Mouse (Mus musculus): Measurements from ENCODE around the gene Tigd4.
"Not testable (repeated sequence)": the region's sequence is repeated elsewhere in the genome, so short reads cannot be mapped to it uniquely, and the experiment has no call there.

Gene Tigd4

DNA sequence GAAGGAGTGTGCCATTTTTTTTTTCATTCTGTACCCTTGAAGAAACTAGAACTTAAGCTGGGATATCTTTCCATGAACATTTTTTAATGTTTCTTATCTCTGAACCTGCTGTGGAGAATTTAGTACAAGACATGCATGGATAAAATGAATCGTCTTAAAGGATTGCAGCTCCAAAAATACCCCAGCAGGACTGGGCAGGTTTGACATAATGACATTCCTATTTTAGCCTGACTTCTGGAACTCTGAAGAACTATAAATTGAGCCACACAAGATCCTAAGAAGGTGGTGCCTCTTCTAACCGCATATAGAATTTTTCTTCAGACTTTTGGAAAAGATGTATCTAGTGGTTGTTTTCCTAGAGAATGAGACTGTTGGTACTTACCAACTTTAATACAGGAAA lies at the start of gene Tigd4:
Gene Tigd4, plus strand, starts transcription at position 301 of the 400 bp plus-strand sequence.
- no peak for DNase-seq (ENCODE audit: low spot score in 2 of 2)

DNA sequence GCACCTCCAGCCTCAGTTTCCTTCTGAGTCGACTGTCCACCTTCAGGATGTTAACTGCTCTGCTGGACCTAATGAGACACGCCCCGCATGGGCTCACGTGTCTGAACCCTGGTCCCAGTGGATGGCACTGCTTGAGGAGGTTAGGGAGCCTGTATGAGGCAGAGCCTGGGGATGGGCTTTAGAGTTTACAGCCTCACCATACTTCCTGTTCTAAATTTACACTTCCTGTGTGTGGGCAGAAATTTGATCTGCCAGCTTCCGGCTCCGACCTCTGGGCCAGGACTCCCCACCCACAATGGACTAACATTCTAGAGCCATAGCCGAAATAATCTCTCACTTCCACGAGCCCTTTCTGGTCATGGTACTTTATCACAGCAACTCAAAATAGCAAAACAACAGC lies 46.2 kb upstream of the Tigd4 start:
- no peak for DNase-seq (ENCODE audit: low spot score in 2 of 2)

DNA sequence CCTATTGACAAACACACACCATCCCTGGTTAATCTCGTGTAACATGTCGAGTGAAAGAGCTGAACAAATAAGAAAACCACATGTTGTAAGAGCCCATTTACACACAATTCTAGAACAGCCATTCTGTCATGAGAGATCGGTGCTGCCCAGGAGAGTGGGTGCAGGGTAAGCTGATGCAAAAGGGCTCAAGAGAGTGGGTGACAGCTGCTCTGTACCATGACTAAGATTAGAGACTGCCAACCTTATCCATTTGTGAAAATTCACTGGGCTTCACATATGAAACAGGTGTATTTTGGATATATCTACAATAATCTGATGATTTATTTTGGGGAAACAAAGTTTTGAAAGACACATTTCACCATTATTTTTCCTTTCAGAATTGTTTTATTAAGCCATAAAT lies 37.6 kb upstream of the Tigd4 start:
- no peak for DNase-seq (ENCODE audit: low spot score in 2 of 2)

DNA sequence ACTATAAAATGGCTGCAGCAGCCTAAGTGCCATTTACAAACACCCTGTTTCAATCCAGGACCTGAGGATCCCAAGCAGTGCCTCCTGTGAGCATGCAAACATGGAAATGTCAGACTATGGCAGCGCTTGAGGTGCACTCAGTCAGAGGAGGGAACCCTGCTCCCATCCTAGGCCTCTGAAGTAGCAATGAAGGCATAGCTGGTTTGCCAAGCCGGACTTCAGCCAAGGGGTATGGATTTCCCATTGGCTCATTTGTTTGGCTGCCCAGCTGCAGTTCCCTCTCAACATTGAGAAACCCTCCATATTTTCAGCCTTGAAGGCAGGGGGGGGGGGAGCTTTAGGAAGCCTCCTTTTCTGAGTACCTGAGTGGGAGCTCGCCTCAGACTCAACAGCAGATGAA lies 35.1 kb upstream of the Tigd4 start:
- no peak for DNase-seq (ENCODE audit: low spot score in 2 of 2)

DNA sequence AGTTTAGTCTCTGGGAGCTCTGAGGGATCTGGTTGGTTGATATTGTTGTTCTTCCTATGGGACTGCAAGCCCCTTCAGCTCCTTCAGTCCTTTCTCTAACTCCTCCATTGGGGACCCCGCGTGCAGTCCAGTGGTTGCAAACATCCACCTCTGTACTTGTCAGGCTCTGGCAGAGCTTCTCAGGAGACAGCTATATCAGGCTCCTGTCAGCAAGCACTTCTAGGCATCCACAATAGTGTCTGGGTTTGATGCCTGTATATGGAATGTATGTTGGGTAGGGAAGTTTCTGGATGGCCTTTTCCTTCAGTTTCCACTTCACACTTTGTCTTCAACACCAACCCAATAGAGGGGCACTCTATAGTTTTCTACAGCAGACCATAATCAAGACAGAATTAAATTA lies 30.5 kb upstream of the Tigd4 start:
- not testable (repeated sequence) for DNase-seq (ENCODE audit: low spot score in 2 of 2)

DNA sequence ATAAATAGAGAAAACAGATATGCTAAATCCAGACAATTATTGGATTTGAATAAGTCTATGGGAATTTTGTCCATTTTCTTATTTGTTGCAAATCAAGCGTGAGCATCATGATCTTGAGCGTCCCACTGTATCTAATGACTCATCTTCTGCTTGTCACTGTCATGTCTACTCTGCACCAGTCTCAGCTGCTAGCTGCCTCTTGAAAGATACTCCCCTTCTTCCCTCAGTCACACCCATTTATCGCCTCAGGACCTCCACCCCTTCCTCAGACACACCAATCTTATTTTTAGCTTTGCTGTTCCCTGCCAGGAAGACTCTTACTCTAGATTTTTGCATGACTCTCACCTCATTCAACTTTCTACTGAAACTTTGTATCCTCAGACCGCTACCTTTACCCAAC lies 30.0 kb upstream of the Tigd4 start:
- no peak for DNase-seq (ENCODE audit: low spot score in 2 of 2)

DNA sequence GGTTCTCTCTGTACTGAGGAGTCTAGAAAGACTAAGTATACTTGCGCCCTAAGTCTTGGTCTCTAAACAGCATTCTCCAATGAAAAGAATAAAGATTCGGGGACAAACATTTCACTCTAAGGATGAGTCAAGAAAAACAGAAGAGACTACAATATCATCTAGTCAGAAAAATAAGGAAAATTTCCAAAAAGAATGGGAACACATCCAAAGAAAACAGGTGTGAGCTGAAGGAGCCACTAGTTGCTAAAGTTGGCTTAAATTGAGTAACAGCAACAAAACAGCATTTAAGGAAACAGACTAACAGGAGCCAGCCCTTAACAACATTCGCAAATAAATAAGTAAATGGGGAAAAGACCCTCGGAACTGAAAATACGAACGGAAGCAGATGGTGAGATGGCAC lies 24.8 kb upstream of the Tigd4 start:
- no peak for DNase-seq (ENCODE audit: low spot score in 2 of 2)

DNA sequence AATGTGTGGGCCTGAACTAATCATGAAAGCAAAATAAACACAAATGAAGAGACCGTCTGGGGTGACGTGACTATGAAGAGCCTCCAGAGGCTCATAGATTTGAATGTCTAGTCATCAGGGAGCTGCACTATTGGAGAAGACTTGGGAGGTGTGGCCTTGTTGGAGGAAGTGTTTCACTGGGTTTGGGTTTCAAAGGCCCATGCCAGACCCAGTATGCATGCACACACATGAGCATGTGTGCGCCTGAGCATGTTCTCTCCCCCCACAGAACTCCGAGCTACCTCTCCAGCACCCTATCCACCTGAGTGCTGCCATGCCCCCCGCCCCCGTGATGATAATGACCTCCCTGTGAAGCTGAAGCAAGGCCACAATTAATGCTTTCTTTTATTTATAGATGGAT lies 23.8 kb upstream of the Tigd4 start:
- no peak for DNase-seq (ENCODE audit: low spot score in 2 of 2)

DNA sequence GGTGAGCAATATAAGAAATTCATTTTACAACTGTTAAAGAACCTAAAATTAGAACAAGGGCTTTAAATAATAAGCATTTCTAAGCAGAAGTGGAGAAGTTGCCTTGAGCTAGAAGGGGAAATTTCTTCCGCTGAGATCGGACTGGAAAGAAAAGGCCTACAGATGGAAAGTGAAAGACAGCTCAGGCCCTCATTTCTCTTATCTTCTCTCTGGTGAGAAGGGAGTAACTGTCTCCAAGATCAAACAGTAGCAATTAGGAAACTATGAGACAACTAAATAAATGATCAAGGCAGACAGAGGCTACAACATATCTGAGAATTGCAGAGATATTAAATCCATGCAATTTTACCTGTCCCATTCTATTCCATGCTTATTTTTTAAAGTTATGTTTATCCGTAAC lies 22.9 kb upstream of the Tigd4 start:
- DNase-seq (ENCODE audit: low spot score in 2 of 2): no peak

DNA sequence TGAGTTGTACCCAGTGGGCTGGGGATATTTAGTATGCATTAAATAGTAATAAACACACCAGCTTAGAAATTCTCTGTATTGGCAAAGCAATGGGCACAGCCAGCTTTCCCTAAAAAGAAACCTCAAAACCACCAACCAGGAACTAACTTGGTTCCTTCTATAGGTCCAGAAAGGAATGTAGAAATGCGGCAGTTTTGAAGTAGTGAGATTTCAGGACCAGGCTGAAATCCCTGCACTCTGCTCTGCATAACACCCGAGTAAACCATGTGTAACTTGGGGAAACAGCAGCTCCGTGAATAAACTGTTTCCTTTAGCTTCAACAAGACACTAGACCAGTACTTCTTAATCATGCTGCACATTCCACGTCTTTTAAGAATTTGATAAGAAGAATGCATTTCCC lies 12.7 kb upstream of the Tigd4 start:
- no peak for DNase-seq (ENCODE audit: low spot score in 2 of 2)

DNA sequence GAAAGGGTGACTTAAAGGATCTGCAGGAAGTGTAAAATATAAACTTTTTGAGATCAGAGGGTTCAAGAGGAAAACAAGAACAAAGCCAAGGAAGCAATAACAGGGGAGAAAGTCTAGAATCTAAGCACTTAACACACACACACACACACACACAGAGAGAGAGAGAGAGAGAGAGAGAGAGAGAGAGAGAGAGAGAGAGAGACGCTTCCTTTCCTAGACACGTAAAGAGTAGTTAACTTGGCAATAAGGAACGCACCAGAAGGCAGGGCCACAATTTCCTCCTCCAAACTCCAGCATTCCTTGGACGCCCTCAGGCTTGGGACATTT lies 11.7 kb upstream of the Tigd4 start:
- no peak for DNase-seq (ENCODE audit: low spot score in 2 of 2)

DNA sequence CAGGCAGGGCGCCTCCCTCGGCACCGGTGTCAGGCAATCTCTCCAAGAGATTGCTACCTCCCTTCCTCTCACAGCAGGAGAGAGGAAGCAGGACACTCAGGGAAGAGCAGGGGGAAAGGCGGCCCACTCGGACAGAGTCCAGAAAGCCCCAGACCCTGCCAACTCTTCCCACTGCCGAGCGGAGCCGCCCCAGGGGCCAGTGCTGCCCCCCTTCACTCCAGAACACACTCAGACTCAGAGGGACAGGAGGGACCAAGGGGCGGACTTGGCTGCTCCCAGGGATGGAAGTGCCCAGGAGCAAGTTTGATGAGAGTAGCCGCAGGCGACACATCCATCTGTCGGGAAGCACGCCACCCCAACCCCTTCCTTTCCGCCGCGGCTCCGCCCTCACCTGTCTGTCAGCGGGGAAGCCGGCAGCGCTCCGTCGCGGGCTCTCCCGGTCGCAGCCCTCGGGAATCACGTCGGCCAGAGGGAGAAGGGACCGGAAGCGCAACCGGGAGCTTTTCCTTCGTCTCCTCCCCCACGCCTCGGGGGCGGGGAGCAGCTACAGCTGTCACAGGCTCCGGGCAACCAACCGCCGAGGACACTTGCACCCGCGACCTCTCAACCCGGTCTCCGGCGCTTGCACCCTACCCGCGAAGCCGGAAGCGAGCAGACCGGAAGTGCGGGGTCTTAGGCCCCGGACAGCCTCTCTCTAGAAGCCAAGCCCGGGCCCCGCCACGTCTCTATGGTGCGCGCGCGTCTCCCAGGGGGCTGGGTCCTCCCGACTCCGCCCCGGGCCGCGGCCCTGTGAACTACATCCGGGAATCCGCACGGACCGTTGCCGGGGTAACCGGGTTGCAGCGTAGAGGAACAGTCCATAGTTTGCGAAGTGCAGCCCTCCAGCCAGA lies 11.1 kb upstream of the Tigd4 start, which contains the start of gene Arfip1:
Gene Arfip1, minus strand, starts transcription at position 603 of the 890 bp plus-strand sequence.
- peak; percentile 97 to 99 for DNase-seq (ENCODE audit: low spot score in 2 of 2)

DNA sequence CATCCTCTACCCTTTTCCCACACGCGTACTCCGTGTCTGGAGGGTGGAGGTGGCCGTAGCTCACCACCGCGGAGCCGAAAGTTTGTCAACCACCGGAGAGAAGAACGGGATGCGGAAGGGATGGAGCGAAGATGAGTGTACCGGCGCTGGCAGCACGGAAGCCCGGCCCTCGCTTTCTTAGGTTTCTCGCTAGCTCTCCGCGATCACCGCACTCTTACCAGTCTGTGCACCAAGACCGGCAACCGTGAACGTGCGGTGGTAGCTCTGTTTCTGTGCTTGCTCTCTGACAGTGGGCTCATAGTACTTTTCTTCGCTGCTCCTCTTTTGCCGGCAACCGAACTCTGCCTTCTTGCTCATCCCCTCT lies 10.5 kb upstream of the Tigd4 start:
- no peak for DNase-seq (ENCODE audit: low spot score in 2 of 2)

DNA sequence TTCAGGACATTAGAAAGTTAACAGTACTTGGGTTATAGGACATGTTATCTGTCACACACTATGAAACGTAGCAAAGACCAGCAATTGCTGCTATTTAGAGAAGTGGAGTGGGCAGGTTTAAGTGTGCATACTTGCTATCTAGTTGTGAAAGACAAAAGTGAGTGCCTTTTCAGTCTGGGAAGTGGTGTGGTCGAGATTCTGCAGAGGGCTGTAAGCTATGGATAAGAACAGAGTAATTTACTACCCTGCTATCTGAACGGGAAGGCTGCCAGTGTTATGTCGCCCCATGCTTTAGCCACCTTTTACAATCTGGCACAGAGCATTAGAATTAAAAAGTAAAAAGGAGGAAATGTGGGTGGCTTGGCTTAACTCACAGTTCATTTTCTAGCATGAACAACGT lies 6.6 kb upstream of the Tigd4 start:
- no peak for DNase-seq (ENCODE audit: low spot score in 2 of 2)

DNA sequence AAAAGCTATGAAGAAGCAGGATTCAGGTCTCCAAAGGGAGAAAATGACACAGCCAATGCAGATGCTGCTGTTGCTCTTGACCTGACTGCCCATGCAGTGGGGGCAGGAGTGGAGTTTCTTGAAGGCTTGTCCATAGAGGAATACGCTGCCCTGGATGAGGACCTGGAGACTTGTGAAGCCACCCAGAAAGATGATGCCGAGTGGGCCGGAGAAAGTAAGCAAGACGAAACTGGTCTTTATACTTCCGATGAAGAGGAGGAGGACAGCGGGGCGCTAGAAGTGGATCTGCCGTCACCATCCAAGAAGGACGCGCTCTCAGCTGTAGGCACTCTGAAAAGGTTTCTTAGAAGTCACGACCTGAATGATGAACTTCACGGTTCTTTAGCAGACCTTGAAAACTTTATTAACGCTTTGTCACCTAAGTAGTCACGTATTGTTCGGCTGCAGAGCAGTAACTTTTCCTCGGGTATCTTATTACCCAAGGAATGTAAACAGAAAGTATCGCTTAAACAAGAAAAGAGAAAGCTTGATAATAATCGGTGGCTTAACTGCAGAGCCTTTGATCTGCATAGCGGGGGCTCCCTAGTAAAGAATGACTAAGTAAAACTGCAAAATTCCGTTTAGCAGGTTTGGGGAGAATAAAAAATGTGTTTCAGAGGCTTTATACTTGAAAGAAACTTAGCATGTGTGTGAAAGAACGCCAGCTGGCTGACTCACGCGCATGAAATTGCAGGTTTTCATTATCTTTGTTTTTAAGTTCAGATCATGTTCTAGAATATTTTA lies 1.7 kb downstream of the Tigd4 start:
- DNase-seq (ENCODE audit: low spot score in 2 of 2): no peak

DNA sequence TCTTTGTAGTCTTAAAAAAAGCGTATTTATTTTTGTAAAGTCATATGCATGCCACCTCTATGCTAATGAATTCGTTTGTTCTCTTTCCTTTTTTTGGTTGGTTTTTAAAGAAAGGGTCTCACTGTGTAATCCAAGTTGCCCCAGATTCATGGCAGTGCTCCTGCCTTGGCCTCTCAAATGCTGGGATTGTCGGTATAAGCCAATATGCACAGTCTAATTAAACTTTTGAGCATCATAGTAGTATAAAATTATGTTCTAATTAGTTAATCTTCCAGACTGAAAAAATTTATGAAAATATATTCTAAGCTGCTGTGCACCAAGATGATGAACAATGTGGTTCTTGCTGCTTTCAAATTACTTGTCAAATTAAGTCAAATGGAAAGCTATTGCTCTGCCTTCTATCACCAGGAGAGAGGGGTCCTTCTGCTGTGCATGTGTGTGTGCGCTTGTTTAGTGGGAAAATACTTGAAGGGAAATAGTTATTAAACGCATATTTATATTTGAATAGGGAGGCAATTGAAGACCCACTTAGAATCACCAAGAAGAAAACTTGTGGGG lies 2.4 kb downstream of the Tigd4 start:
- DNase-seq (ENCODE audit: low spot score in 2 of 2): no peak

DNA sequence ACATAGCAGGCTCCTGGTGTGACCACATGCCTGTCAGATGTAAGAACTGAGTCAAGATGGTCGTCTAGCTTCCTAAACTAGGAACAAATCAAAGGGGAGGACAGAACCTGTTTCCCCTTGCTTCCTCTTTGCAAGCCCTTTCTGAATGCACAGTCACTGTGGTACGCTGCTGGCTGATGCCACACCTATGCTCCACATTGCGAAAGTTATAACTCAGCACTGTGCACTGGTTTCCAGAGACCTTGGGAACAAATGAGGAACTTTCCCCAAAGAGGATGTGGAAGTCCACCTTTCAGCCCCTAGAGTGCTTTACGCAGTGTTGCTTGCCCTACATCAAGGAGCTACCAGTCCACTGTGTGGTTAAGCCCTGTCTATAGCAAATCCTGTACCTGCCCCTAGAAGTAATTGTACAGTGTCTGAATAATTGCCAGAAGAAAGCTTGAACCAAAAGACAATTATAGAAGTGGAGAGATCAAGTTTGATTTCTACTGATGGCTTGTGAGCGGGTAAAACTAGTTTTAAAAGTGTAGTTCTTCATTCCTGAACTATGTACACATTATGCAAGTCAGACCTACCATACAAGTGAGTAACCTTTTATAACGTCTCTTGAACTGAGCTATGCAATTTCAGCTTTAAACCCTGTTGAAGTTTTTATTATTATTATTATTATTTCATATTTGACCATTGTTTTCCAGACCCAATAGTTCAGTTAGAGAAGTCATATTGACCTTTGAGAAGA lies 4.8 kb downstream of the Tigd4 start:
- no peak for DNase-seq (ENCODE audit: low spot score in 2 of 2)

DNA sequence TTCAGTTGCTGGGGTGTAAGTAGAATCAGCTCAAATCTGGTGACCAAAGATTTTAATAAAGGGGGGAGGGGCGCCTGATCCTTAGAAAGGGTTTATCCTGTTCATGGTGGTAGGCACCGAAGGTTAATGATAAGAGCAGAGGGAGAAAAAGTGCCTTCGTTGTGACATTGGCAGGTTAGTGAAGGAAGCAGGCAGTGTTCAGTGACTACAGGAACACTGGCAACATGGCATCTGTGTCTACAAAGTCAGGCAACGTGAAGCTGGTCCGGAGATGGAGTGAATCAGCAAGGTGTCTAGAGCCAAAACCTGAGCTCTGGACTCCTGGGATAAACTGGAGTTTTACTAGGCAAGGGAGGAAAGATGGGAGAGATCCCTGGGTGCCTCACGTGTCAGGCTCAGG lies 5.4 kb downstream of the Tigd4 start:
- no peak for DNase-seq (ENCODE audit: low spot score in 2 of 2)

DNA sequence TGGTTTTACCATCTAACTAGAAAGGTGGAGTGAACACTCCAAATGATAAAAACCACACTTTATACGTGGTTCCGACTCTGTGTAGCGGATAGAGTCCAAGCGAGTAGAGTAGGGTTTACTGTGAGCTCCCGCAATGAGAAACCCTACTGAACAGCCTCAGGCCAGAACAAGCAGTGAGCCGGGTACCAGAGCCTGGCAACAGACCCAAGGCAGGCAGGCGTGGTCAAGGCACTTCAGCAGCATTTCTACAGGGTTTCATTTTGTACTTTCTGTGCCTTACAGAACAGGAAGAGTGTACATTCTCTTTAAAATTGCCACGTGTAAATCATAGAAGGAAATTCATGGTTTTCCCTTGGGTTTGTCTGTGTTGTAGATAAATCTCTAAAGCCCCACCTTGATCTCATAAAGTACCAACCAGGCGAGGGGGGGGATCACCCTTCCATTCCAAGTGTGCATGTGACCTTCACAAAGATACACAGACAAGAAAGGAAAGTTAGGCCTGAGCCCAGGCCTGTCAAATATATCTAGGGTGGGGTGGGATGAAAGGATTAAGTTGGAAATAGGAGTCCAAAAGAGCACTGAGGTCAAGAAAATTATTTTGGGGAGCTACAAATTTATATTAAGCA lies 8.6 kb downstream of the Tigd4 start:
- no peak for DNase-seq (ENCODE audit: low spot score in 2 of 2)

DNA sequence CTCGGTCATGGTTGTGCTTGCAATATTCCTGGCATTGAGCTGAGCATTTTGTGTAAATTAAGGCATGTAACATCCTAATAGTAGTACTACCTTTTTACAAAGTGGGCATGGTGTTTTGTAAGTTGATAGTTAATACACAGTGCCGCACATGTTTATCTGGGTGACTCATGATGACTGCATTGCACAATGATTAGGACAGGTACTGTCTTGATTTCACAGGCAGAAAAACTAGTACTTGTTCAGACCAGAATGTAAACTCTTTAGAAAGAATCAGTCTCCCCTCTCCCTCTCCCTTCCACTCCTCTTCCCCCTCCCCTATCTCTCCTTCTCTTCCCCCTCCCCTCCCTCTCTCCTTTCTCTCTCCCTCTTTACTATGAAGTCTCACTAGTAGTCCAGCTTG lies 9.4 kb downstream of the Tigd4 start:
- DNase-seq (ENCODE audit: low spot score in 2 of 2): no peak

DNA sequence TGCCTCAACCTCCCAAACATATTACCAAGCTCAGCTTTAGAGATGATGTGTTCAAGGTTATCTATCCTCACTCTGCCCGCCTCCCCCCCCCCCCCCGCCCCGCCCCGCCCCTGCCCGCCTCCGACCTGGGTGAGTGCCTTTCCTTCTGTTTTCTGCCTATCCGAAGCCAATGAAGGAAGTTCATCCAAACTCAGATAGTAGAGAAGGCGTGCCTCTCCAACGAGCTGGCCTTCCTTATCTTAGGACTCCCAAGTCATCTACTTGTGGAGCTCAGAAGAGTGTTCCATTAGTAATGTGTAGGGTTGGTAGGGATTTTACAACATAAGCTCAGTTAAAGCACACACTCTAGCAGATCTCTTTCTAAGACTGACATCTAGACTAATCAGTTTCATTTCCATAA lies 9.8 kb downstream of the Tigd4 start:
- DNase-seq (ENCODE audit: low spot score in 2 of 2): no peak

DNA sequence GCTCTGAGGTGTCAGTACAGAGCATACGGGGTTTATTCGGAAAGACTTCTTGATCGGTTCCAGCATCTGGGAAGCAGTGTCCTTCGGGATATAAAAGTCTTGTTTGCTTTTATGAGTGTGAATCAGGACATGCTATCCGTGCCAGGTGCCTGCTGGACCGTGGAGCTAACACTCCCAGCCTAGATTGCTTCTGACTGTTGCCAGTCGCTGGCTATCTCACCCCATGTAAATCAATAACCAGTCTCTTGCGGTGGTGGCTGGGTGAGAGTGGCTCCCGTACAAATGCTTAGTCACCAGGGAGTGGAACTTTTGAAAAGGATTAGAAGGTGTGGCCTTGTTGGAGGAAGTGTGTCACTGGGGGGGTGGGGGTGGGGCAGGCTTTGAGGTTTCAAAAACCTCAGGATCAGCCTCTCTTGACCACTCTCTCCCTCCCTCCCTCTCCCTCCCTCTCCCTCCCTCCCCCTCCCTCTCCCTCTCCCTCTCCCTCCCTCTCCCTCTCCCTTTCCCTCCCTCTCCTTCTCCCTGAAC lies 16.9 kb downstream of the Tigd4 start:
- DNase-seq (ENCODE audit: low spot score in 2 of 2): no peak

Measured in urinary bladder, postnatal 4 days (tissue).